Mouse (Mus musculus) left cerebral cortex, adult 2 months (tissue): Measurements from ENCODE around the gene Loxl1. TPM values are rescaled to one million over a fixed set of nuclear protein-coding genes. Genes with fewer than 3 reads are reported as not detected.
"Not testable (repeated sequence)": the region's sequence is repeated elsewhere in the genome, so short reads cannot be mapped to it uniquely, and the experiment has no call there.

Experiments
- DNase-seq, 2 experiments: peaks; one replicate each; pipeline ENCODE4 v3.0.0; 2021 to 2022; ENCODE audit warnings: low spot score in 2 of 2, mixed read lengths in 1 of 2; ENCODE audit errors: extremely low spot score in 1 of 2
- H3K27ac ChIP-seq: fragments of 200-600 bp; 2 replicates; pipeline ENCODE4 v1.8.1; 2022
- H3K4me3 ChIP-seq: fragments of 200-600 bp; 2 replicates; pipeline ENCODE4 v1.8.1; 2022
- CTCF ChIP-seq: fragments of 200-600 bp; IDR thresholded peaks from 2 replicates; pipeline ENCODE4 v1.8.1; 2022; ENCODE audit warnings: antibody characterized with exemption, mild to moderate bottlenecking, moderate library complexity
- intact Hi-C: fragments of 180-260 bp; cut with DNase I; formaldehyde crosslinking; loops from one replicate; pipeline ENCODE4 v1.15.1; 2025
- total RNA-seq, 2 experiments: library from RNA; stranded (reverse); gene quantifications; 2 replicates each; pipeline ENCODE4 v1.2.3; 2021

Gene Loxl1
- total RNA-seq, 2 experiments from 2014 or later: 2.1 to 2.2 TPM

DNA sequence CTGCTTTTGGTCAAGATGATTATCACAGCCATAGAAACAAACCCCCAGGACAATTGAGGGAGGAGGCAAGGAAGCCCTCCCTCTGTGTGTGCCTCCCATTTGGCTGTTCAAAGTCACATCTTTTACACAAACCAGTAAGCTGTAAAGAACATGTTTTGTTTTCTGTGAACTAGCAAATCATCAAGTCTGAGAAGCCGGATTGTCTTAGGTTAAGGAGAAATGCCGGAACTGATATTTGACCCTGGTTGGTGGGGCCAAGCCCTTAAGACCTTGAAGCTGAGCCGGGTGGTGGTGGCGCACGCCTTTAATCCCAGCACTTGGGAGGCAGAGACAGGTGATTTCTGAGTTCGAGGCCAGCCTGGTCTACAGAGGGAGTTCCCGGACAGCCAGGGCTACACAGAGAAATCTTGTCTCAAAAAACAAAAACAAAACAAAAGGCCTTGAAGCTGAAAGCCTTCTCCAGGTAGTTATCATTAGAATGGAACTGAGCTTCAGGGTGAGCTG, 38.8 kb downstream of the Loxl1 start:
- intact Hi-C loops: no loop called here
- Histone ChIP-seq H3K4me3 (no peak overlapping the region), H3K27ac (peak overlapping the region; percentile 26; the same call in 1 of the 2 replicates)
- no peak for TF ChIP-seq CTCF
- no peak for DNase-seq

DNA sequence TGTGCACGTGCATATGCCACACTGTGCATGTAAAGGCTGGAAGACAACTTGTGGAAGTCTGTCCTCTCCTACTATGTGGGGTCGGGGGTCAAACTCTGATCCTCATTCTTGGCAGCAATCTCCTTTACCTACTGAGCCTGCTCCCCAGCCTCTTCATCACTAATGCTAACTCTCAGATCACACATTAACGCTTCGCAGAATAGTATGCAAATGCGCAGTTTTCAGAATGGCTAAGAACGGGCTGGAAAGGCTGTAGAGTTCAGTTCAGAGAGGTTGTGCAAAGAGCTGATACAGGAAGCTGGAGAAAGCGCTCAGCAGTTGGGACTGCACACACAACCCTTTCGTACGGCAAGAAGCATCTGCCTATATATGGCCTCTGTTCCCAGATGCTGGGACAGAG, 40.1 kb downstream of the Loxl1 start:
- Histone ChIP-seq H3K4me3 (no peak overlapping the region), H3K27ac (no peak overlapping the region)
- no peak for DNase-seq
- TF ChIP-seq CTCF: no peak
- intact Hi-C loops: no loop called here

DNA sequence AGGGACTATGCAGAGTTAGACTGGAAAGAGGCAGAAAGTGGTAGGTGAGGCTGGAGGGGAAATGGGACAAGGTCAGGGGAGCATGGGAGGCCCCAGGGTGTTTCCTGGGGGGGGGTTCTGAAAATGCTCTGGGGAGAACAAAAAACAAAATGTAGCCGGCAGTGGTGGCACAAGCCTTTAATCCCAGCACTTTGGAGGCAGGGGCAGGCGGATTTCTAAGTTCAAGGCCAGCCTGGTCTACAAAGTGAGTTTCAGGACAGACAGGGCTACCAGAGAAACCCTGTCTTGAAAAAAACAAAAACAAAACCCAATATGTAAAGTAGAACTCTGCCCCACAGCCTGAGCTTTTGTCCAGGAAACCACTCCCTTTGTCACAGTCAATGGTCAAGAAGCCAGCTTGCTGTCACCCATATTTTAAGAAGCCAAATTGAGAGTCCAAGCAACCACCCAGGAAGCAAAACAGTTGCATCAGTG, 40.9 kb downstream of the Loxl1 start:
- intact Hi-C loops: no loop called here
- no peak for TF ChIP-seq CTCF
- Histone ChIP-seq H3K27ac (no peak overlapping the region), H3K4me3 (no peak overlapping the region)
- no peak for DNase-seq

DNA sequence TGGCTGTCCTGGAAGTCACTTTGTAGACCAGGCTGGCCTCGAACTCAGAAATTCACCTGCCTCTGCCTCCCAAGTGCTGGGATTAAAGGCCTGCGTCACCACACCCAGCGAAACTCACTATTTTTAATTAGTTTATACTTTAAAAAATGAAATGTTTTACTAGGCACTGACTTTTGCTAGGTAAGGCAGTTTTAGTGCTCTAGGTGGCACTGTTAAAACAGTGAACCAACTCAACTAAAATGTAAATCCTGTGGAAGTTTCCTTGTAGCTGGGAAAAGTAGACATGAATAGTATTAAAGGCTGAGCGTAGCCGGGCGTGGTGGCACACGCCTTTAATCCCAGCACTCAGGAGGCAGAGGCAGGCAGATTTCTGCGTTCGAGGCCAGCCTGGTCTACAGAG, 41.4 kb downstream of the Loxl1 start:
- H3K4me3 ChIP-seq, intact Hi-C loops, H3K27ac ChIP-seq, DNase-seq: not testable (repeated sequence)
- TF ChIP-seq CTCF: peak; percentile 24

DNA sequence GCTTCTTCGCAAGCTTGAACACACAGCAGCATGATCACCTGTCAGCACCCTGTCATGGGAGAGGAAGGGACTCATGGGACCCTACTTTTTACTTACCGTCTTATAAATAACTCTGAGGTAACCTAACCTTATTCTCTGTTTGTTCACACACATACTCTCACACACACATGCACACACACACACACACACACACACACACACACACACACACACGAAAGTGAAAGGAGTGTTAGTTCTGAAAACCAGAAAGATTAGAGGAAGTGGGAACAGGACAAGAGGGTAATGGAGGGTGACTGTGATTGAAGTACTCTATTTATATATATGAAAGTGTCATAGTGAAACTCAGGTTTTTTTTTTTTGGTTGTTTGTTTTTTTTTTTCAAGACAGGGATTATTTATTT, 41.9 kb downstream of the Loxl1 start:
- intact Hi-C loops: no loop called here
- Histone ChIP-seq H3K4me3 (no peak overlapping the region), H3K27ac (no peak overlapping the region)
- TF ChIP-seq CTCF: no peak
- no peak for DNase-seq

DNA sequence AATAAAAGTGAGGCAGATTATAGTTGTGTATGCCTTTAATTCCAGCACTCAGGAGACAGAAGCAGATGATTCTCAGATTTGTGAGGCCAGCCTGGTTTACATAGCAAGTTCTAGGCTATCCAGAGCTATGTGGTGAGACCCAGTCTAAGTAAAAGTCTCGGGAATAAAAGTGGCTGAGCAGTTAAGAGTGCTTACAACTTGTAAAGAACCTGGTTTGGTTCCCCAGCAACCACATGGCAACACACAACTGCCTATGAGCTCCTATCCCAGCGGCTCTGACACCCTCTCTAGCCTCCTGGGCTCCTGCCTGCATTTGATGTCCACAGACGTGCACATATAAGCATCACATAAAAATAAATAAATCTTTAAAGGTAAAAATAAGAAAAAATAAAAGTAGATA, 42.9 kb downstream of the Loxl1 start:
- intact Hi-C loops: no loop called here
- no peak for TF ChIP-seq CTCF
- no peak for DNase-seq
- Histone ChIP-seq H3K4me3 (no peak overlapping the region), H3K27ac (no peak overlapping the region)

DNA sequence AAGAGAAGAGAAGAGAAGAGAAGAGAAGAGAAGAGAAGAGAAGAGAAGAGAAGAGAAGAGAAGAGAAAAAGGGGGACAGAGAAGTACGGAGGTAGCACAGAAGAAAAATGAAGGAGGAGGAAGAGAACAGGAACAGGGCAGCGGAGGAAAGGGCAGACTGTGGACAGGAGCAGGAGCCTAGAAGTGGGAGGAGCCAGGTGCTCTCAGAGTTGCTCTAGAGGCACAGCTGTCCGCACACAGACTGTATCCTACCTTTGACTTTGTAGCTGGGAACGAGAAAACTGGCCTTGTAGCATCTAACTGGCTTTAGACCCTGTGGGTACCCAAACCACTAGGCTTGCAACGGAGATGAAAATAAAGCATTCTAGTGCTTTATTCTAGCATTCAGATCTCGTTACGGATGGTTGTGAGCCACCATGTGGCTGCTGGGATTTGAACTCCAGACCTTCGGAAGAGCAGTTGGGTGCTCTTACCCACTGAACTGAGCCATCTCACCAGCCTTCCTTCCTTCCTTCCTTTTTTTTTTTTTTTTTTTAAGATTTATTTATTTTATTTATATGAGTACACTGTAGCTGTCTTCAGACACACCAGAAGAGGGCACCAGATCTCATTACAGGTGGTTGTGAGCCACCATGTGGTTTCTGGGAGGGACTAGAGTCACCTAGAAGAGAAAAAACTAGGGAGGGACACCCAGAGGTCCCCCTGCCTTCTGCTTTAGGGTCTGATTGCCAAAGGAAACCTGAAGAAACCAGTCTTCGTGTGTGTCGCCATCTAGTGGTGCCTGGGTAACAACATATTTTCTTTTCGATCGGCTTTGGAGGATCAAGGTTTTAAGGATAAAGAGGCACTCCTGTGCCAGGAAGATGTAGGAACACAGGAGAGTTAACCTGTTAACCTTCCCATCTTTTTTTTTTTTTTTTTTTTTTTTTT, 44.3 kb downstream of the Loxl1 start:
- DNase-seq: peak; percentile 45 to 49
- Histone ChIP-seq H3K27ac (no peak overlapping the region), H3K4me3 (no peak overlapping the region)
- peak; percentile 74 for TF ChIP-seq CTCF
- intact Hi-C loops: loop anchor here (2.0 kb wide), 1 partner anchor 42 kb away; no protein-coding TSS in a partner anchor

DNA sequence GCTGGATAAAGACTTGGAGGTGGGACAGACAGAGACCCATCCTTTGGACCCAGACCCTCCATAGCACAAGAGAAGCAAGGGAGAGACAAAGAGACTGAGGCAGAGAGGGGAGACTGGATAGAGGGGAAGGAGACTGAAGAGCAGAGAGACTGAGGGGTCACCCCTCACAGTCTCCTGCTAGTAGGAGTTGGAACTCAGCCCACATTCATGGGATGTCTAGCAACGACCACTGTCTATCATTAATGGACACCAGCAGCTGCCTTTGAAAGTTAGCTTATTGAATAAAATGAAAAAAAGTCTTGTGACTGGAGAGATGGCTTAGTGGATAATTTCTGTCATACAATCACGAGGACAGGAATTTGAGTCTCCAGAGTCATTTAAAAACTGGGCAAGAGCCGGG, 45.9 kb downstream of the Loxl1 start:
- Histone ChIP-seq H3K4me3 (no peak overlapping the region), H3K27ac (no peak overlapping the region)
- intact Hi-C loops: no loop called here
- DNase-seq: no peak
- TF ChIP-seq CTCF: no peak

DNA sequence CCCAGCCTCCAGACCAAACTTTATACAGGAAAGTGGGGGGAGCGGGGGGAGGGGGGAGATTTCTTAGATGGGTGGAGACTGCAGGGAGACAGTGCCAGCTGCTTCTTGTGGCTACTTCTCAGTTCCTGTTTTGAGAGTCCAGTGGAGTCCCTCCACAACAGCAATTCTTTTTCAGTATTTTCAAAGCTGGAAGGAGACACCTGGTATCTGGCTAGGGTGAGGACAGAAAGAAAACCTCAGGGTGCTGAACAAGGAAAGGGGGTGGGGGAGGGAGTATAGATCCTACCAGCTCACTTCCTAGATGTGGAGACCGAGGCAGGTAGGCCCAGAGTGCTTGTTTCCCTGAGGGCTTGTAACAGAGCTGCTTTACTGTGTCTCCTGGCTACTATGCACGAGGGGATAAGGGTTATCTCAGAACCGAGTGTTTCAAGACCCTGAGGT, 46.4 kb downstream of the Loxl1 start:
- TF ChIP-seq CTCF: no peak
- no peak for DNase-seq
- intact Hi-C loops: no loop called here
- Histone ChIP-seq H3K27ac (no peak overlapping the region), H3K4me3 (no peak overlapping the region)

DNA sequence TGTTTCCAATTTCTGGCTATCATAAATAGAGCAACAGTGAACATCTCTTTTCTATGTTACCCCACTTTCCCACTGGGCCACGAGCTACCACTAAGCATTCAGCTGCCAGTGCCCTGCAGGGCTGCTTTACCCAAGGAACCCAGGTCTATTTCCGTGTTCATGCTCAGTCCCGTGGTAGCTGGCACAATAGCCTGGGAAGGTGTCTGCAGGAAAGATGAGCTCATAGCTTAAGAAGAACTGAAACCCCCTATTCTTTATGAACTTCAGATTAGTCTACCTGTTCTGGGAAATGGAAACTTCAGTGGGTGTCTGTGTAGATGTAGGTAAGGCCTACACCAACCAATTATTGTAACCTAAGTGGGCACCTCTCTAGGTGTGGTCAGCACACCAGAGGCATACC, 47.6 kb downstream of the Loxl1 start:
- no peak for DNase-seq
- no peak overlapping the region for H3K27ac ChIP-seq
- intact Hi-C loops: no loop called here
- no peak for TF ChIP-seq CTCF
- no peak overlapping the region for H3K4me3 ChIP-seq

DNA sequence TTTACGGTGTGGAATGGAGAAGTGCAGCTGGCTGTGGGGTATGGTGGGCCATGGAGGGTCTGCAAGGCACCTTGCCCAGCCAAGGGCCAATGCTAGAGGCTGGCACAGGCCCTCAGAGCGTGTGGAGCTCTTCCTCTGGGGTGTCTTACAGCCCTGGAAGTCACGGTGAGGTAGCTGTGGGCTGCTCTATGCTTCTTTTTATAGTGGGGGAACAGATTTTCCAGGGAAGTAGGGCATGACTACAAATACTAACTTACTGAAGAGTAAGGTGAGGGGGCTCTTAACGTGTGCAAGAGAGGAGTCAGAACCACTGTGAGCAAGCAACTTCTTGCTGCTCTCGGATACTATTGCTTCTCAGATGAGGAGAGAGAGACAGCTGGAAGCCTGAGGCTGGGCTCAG, 50.5 kb downstream of the Loxl1 start:
- Histone ChIP-seq H3K27ac (peak overlapping the region; percentile 77), H3K4me3 (no peak overlapping the region)
- DNase-seq: no peak
- no peak for TF ChIP-seq CTCF
- intact Hi-C loops: no loop called here
